Mouse (Mus musculus) heart, postnatal 0 days (tissue): ENCODE data around the gene Gm26602. TPM values are rescaled to one million over a fixed set of nuclear protein-coding genes. Genes with fewer than 3 reads are reported as not detected.

Experiments used
- ATAC-seq: fragments of 200-750 bp; cut with Nextera tagmentation; 2 replicates; pipeline ENCODE4 v1.8.0; 2017; ENCODE audit warnings: low read depth, moderate number of reproducible peaks, moderate library complexity; ENCODE audit not compliant: insufficient read depth
- DNase-seq: peaks from one replicate; pipeline ENCODE4 v3.0.0-alpha.2; 2016; ENCODE audit warnings: low spot score
- H3K27ac ChIP-seq: fragments of 300-500 bp; sonication (generic); 2 replicates; pipeline ENCODE4 v1.5.1; 2014; ENCODE audit warnings: low read depth, mild to moderate bottlenecking
- H3K27me3 ChIP-seq: fragments of 300-500 bp; sonication (generic); 2 replicates; pipeline ENCODE4 v1.6.1; 2014; ENCODE audit warnings: low read length, mixed read lengths; ENCODE audit not compliant: control insufficient read depth, insufficient read depth
- H3K36me3 ChIP-seq: fragments of 300-500 bp; sonication (generic); replicated peaks from 2 replicates; pipeline ENCODE4 v1.6.1; 2014; ENCODE audit warnings: low read length, mixed read lengths; ENCODE audit not compliant: control insufficient read depth, insufficient read depth
- H3K4me1 ChIP-seq: fragments of 300-500 bp; sonication (generic); 2 replicates; pipeline ENCODE4 v1.6.1; 2014; ENCODE audit warnings: antibody characterized with exemption; ENCODE audit not compliant: control insufficient read depth, insufficient read depth
- H3K4me2 ChIP-seq: fragments of 300-500 bp; sonication (generic); 2 replicates; pipeline ENCODE4 v1.6.1; 2014; ENCODE audit warnings: low read depth, mild to moderate bottlenecking, low read length, moderate library complexity
- H3K4me3 ChIP-seq: fragments of 300-500 bp; sonication (generic); 2 replicates; pipeline ENCODE4 v1.5.1; 2014; ENCODE audit warnings: low read depth, low read length
- H3K9ac ChIP-seq: fragments of 300-500 bp; sonication (generic); replicated peaks from 2 replicates; pipeline ENCODE4 v1.6.1; 2014; ENCODE audit warnings: low read depth, low read length, mixed read lengths
- H3K9me3 ChIP-seq: fragments of 300-500 bp; sonication (generic); replicated peaks from 2 replicates; pipeline ENCODE4 v1.6.1; 2016; ENCODE audit warnings: low read length; ENCODE audit not compliant: control insufficient read depth
- CTCF ChIP-seq: IDR thresholded peaks from 2 replicates; pipeline ENCODE4 v1.5.1; 2016; ENCODE audit warnings: antibody characterized with exemption, control low read depth, low read depth
- EP300 ChIP-seq: IDR thresholded peaks from 2 replicates; pipeline ENCODE4 v1.6.1; 2016; ENCODE audit warnings: antibody characterized with exemption, low read depth
- WGBS: fragments of 180-500 bp; shearing (Covaris S2); extraction: QIAGEN DNeasy Blood & Tissue Kit; methylation state at CpG from one replicate; pipeline ENCODE4 v1.1.7; 2014; 5-methylcytosine and 5-hydroxymethylcytosine counted together
- polyA plus RNA-seq: library from polyadenylated mRNA; unstranded; fragments of >200 nt; fragmentation: Nextera tagmentation; extraction: Ambion mirVana; gene quantifications from 2 replicates; pipeline ENCODE4 v1.2.1, GENCODE M21; 2015
- total RNA-seq: library from RNA; depleted of rRNA; stranded (reverse); fragments of >200 nt; gene quantifications from 2 replicates; pipeline ENCODE4 v1.2.3, GENCODE M21; 2014; ENCODE audit warnings: low replicate concordance

Gene Gm26602
- total and polyA plus RNA-seq, 2 experiments from 2014 or later, result 4.0 TPM; not detected in 1

GRCm38 (mm10) chr10:79914948-79915596 is 4.4 kb downstream of the Gm26602 start:
- H3K9me3 ChIP-seq, result no peaks in the 10 kb centered on the region
- no peak overlapping the region for H3K27ac ChIP-seq
- H3K9ac ChIP-seq, result peak overlapping the region; percentile 5; the same call in 1 of the 2 replicates
- peaks cover 28% of the 10 kb centered on the region for H3K27me3 ChIP-seq
- ATAC-seq (no peak), DNase-seq (no peak)
- H3K36me3 ChIP-seq, result peaks cover 19% of the 10 kb centered on the region
- H3K4me1 ChIP-seq, result peaks cover 27% of the 10 kb centered on the region
- H3K4me2 ChIP-seq, result no peak overlapping the region; the same call in 1 of the 2 replicates
- TF ChIP-seq EP300, result no peak
- no peak for TF ChIP-seq CTCF
- 63% methylated on average over 7 of the region's 7 CpGs for WGBS
- no peak overlapping the region for H3K4me3 ChIP-seq

GRCm38 (mm10) chr10:79916081-79916480 is 5.4 kb downstream of the Gm26602 start:
- H3K4me1 ChIP-seq, result peaks cover 27% of the 10 kb centered on the region
- H3K27me3 ChIP-seq, result peaks cover 38% of the 10 kb centered on the region
- TF ChIP-seq CTCF (no peak), EP300 (no peak)
- 6% methylated on average over 8 of the region's 8 CpGs for WGBS
- H3K27ac ChIP-seq, result peak overlapping the region; percentile 80; the same call in 1 of the 2 replicates
- H3K9me3 ChIP-seq, result no peaks in the 10 kb centered on the region
- H3K4me3 ChIP-seq, result peak overlapping the region; percentile 86
- DNase-seq, result no peak
- peak overlapping the region; percentile 94 for H3K4me2 ChIP-seq
- peaks cover 9% of the 10 kb centered on the region for H3K36me3 ChIP-seq
- ATAC-seq, result no peak
- H3K9ac ChIP-seq, result peak overlapping the region; percentile 97

- Histone ChIP-seq H3K4me3 (peak within 1 kb of the TSS; percentile 86), H3K27me3 (peaks cover 47% of the 10 kb centered on the region), H3K36me3 (peaks cover 3% of the 10 kb centered on the region; the same call in 1 of the 2 replicates), H3K4me1 (peaks cover 33% of the 10 kb centered on the region), H3K9ac (peak within 1 kb of the TSS; percentile 97), H3K27ac (peak within 1 kb of the TSS; percentile 80), H3K9me3 (no peaks in the 10 kb centered on the region), H3K4me2 (peak within 1 kb of the TSS; percentile 94)
- ATAC-seq, result peak; percentile 81
- TF ChIP-seq CTCF, result no peak
- no peak for TF ChIP-seq EP300
- DNase-seq, result peak; percentile 84
- 2% methylated on average over 40 of the region's 42 CpGs for WGBS
These were observed 6.3 kb downstream of the Gm26602 start, which contains the start of gene Kiss1r for GRCm38 (mm10) chr10:79916808-79917531. Gene Kiss1r (plus strand): TSS chr10:79916971.

GRCm38 (mm10) chr10:79917532-79918100 is 7.0 kb downstream of the Gm26602 start:
- TF ChIP-seq CTCF (no peak), EP300 (no peak)
- WGBS, result 74% methylated on average over 5 of the region's 5 CpGs
- Histone ChIP-seq H3K36me3 (no peaks in the 10 kb centered on the region), H3K4me3 (peak overlapping the region; percentile 86; the same call in 1 of the 2 replicates), H3K9ac (0 out of 2 replicates have a peak overlapping the region, but pooled peaks have one; percentile 97), H3K27ac (no peak overlapping the region), H3K4me2 (peak overlapping the region; percentile 94; the same call in 1 of the 2 replicates), H3K4me1 (peaks cover 33% of the 10 kb centered on the region), H3K27me3 (peaks cover 53% of the 10 kb centered on the region), H3K9me3 (no peaks in the 10 kb centered on the region)
- no peak for DNase-seq
- ATAC-seq, result no peak

GRCm38 (mm10) chr10:79918231-79919078 is 7.8 kb downstream of the Gm26602 start:
- no peak overlapping the region for H3K9ac ChIP-seq
- TF ChIP-seq CTCF (no peak), EP300 (no peak)
- H3K27ac ChIP-seq, result no peak overlapping the region
- ATAC-seq, result no peak
- H3K4me2 ChIP-seq, result peak overlapping the region; percentile 36
- 6% methylated on average over 35 of the region's 35 CpGs for WGBS
- H3K9me3 ChIP-seq, result no peaks in the 10 kb centered on the region
- H3K4me1 ChIP-seq, result peaks cover 32% of the 10 kb centered on the region
- no peak for DNase-seq
- H3K36me3 ChIP-seq, result no peaks in the 10 kb centered on the region
- H3K4me3 ChIP-seq, result no peak overlapping the region
- peaks cover 61% of the 10 kb centered on the region for H3K27me3 ChIP-seq
